11 mouse cellular contexts compared by ENCODE assay signal in genomic region chr6:142877221-142877620, GRCm38 (mm10).
DNase-seq lines count a peak whose midpoint lies in the region; ATAC-seq and TF ChIP-seq lines count a peak whose summit lies in the region.
"Had no signal": no experiment of that assay in that cellular context is flagged by ENCODE, and none has a peak within 500 bp of the region (broad histone marks: within the 10 kb centered on the region; RNA-seq: fewer than 3 reads in every experiment).

No protein-coding gene starts in this region.

- H3K9me3 ChIP-seq in forebrain, embryonic 12.5 days, result no peaks in the 10 kb centered on the region
- no peaks in the 10 kb centered on the region for H3K9me3 ChIP-seq in hindbrain, embryonic 12.5 days (replicated peaks)
- H3K9me3 ChIP-seq in midbrain, postnatal 0 days (ENCODE audit: low read length), result no peaks in the 10 kb centered on the region
- H3K9me3 ChIP-seq in intestine, postnatal 0 days (ENCODE audit: control insufficient read depth), result no peaks in the 10 kb centered on the region
- H3K9me3 ChIP-seq: embryonic facial prominence, embryonic 15.5 days had no signal

- peak; percentile 28; the same call in 1 of the 2 replicates for TF ChIP-seq CTCF in layer of hippocampus, adult 2 months (conservative IDR thresholded peaks at IDR 0.05)
- TF ChIP-seq CTCF in midbrain, postnatal 0 days (IDR thresholded peaks at IDR 0.05), result 0 out of 2 replicates have a peak, but pooled peaks have one; percentile 22
- TF ChIP-seq CTCF in intestine, postnatal 0 days (IDR thresholded peaks at IDR 0.05; ENCODE audit: low read depth), result no peak

- no peaks in the 10 kb centered on the region for H3K36me3 ChIP-seq in forebrain, embryonic 12.5 days (replicated peaks)
- no peaks in the 10 kb centered on the region for H3K36me3 ChIP-seq in hindbrain, embryonic 12.5 days
- no peaks in the 10 kb centered on the region for H3K36me3 ChIP-seq in midbrain, postnatal 0 days (ENCODE audit: insufficient read depth, low read length)
- H3K36me3 ChIP-seq in intestine, postnatal 0 days (ENCODE audit: control insufficient read depth, insufficient read depth), result no peaks in the 10 kb centered on the region
- H3K36me3 ChIP-seq: embryonic facial prominence, embryonic 15.5 days had no signal

- WGBS in forebrain, embryonic 12.5 days, result 51% methylated on average over 6 of the region's 6 CpGs
- WGBS in hindbrain, embryonic 12.5 days, result 40% methylated on average over 6 of the region's 6 CpGs
- 33% methylated on average over 6 of the region's 6 CpGs for WGBS in midbrain, postnatal 0 days
- WGBS in intestine, postnatal 0 days, result 48% methylated on average over 6 of the region's 6 CpGs

- peaks cover 37% of the 10 kb centered on the region for H3K4me1 ChIP-seq in forebrain, embryonic 12.5 days
- H3K4me1 ChIP-seq in hindbrain, embryonic 12.5 days, result peaks cover 49% of the 10 kb centered on the region
- peaks cover 11% of the 10 kb centered on the region for H3K4me1 ChIP-seq in midbrain, postnatal 0 days (ENCODE audit: insufficient read depth, low read length)
- no peaks in the 10 kb centered on the region for H3K4me1 ChIP-seq in intestine, postnatal 0 days (replicated peaks; ENCODE audit: control insufficient read depth, insufficient read depth, low read length)

- H3K4me2 ChIP-seq in forebrain, embryonic 12.5 days, result no peak overlapping the region
- H3K4me2 ChIP-seq in hindbrain, embryonic 12.5 days (replicated peaks), result 0 out of 2 replicates have a peak overlapping the region, but pooled peaks have one; percentile 1
- H3K4me2 ChIP-seq in midbrain, postnatal 0 days (ENCODE audit: low read depth, low read length, poor library complexity, severe bottlenecking), result no peak overlapping the region
- H3K4me2 ChIP-seq in intestine, postnatal 0 days (replicated peaks; ENCODE audit: low read depth), result no peak overlapping the region
- H3K4me2 ChIP-seq: embryonic facial prominence, embryonic 15.5 days had no signal

- DNase-seq in layer of hippocampus, adult 2 months (ENCODE audit: low spot score in 2 of 2), result no peak
- DNase-seq in layer of hippocampus, adult 18-20 months (ENCODE audit: low spot score in 2 of 2), result no peak
- peak; percentile 24 for DNase-seq in midbrain, postnatal 0 days (ENCODE audit: low spot score)
- no peak for DNase-seq in embryo, embryonic 9.5 days (ENCODE audit: extremely low spot score)
- DNase-seq: gastrocnemius, postnatal 36 days; heart, postnatal 14 days; lung, postnatal 10 days had no signal

- H3K27me3 ChIP-seq in forebrain, embryonic 12.5 days, result peaks cover 10% of the 10 kb centered on the region; the same call in 1 of the 2 replicates
- no peaks in the 10 kb centered on the region for H3K27me3 ChIP-seq in hindbrain, embryonic 12.5 days
- H3K27me3 ChIP-seq in midbrain, postnatal 0 days (ENCODE audit: insufficient read depth, low read length), result no peaks in the 10 kb centered on the region
- H3K27me3 ChIP-seq in intestine, postnatal 0 days (replicated peaks; ENCODE audit: control insufficient read depth, insufficient read depth, low read length), result no peaks in the 10 kb centered on the region
- H3K27me3 ChIP-seq: embryonic facial prominence, embryonic 15.5 days had no signal

- H3K9ac ChIP-seq in forebrain, embryonic 12.5 days, result no peak overlapping the region
- H3K9ac ChIP-seq in hindbrain, embryonic 12.5 days, result no peak overlapping the region
- no peak overlapping the region for H3K9ac ChIP-seq in midbrain, postnatal 0 days (replicated peaks; ENCODE audit: low read length, poor library complexity, severe bottlenecking)
- H3K9ac ChIP-seq in intestine, postnatal 0 days (ENCODE audit: low read depth, low read length), result no peak overlapping the region
- H3K9ac ChIP-seq: embryonic facial prominence, embryonic 15.5 days had no signal

- H3K4me3 ChIP-seq in layer of hippocampus, adult 2 months, result no peak overlapping the region
- H3K4me3 ChIP-seq in forebrain, embryonic 12.5 days (replicated peaks), result no peak overlapping the region
- H3K4me3 ChIP-seq in hindbrain, embryonic 12.5 days, result no peak overlapping the region
- no peak overlapping the region for H3K4me3 ChIP-seq in midbrain, postnatal 0 days (ENCODE audit: low read depth, low read length)
- H3K4me3 ChIP-seq in intestine, postnatal 0 days (ENCODE audit: low read depth, low read length), result no peak overlapping the region
- H3K4me3 ChIP-seq: embryonic facial prominence, embryonic 15.5 days had no signal

- H3K27ac ChIP-seq in layer of hippocampus, adult 2 months, result no peak overlapping the region
- peak overlapping the region; percentile 64 for H3K27ac ChIP-seq in forebrain, embryonic 12.5 days
- peak overlapping the region; percentile 80 for H3K27ac ChIP-seq in hindbrain, embryonic 12.5 days
- H3K27ac ChIP-seq in midbrain, postnatal 0 days (ENCODE audit: low read depth, low read length), result no peak overlapping the region
- no peak overlapping the region for H3K27ac ChIP-seq in intestine, postnatal 0 days (ENCODE audit: low read depth, low read length)
- H3K27ac ChIP-seq: embryonic facial prominence, embryonic 15.5 days had no signal

- ATAC-seq in forebrain, embryonic 12.5 days (ENCODE audit: low FRiP score), result no peak
- ATAC-seq in hindbrain, embryonic 12.5 days (ENCODE audit: low FRiP score), result peak; percentile 55
- ATAC-seq in midbrain, postnatal 0 days (ENCODE audit: low FRiP score), result no peak
- ATAC-seq in intestine, postnatal 0 days, result no peak

Comparison
In these comparisons a context has a peak if more than half of its experiments do, and no peak if none do; other contexts are left out.
1. H3K27ac ChIP-seq: peak in forebrain, embryonic 12.5 days (single experiment) and hindbrain, embryonic 12.5 days (single experiment); none in layer of hippocampus, adult 2 months (single experiment), midbrain, postnatal 0 days (single experiment) and intestine, postnatal 0 days (single experiment).